Mouse (Mus musculus) stomach, postnatal 0 days (tissue): Measurements from ENCODE around the gene Ptbp3.

Experiments
- CTCF ChIP-seq: IDR thresholded peaks from 2 replicates; pipeline ENCODE4 v1.5.1; 2016; ENCODE audit warnings: antibody characterized with exemption, low read depth, mild to moderate bottlenecking, moderate library complexity
- EP300 ChIP-seq: optimal IDR thresholded peaks from 2 replicates; pipeline ENCODE3; 2016; ENCODE audit warnings: antibody characterized with exemption

DNA sequence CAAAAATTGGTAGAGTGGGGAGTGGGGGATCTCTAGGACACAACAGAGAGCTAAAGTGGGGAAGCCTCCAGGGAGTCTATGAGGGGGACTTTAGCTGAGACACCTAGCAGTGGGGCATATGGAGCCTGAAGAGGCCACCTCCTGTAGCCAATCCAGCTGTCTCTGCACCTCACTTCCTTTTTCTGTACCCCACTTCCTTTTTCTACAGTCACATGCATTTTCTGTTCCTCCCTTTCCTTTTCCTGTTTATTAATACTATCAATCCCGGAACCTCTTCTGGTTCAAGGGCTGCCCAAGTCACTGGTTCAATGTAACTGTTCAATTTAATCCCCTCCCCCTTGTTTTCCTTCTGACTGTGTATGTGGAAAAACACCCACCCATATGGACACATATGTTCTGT lies 107.9 kb downstream of the Ptbp3 start:
- TF ChIP-seq CTCF (no peak), EP300 (no peak)
